Mouse (Mus musculus): Measurements from ENCODE around the gene Hist1h3e. TPM values are rescaled to one million over a fixed set of nuclear protein-coding genes. Genes with fewer than 3 reads are reported as not detected.

The Hist1h3e gene
- polyA plus RNA-seq, 3 experiments from 2014 or later = 0.89 to 4.0 (median 4.0) TPM

- ATAC-seq = no peak
Observed at GRCm38 (mm10) chr13:23536076-23536822, 25.9 kb downstream of the Hist1h3e start.

GRCm38 (mm10) chr13:23535137-23536075 is 26.8 kb downstream of the Hist1h3e start, which contains the start of gene Hist1h3g:
TSS of gene Hist1h3g (plus strand) at chr13:23535422.
- peak; percentile 73 for ATAC-seq

- no peak for ATAC-seq
Observed at GRCm38 (mm10) chr13:23534368-23535131, 27.6 kb downstream of the Hist1h3e start.

GRCm38 (mm10) chr13:23533560-23534367 is 28.4 kb downstream of the Hist1h3e start, which contains the start of gene Hist1h2af:
TSS of gene Hist1h2af (plus strand) at chr13:23533906.
- peak; percentile 31 for ATAC-seq

GRCm38 (mm10) chr13:23532262-23533075 is 29.7 kb downstream of the Hist1h3e start:
- ATAC-seq = no peak

DNA sequence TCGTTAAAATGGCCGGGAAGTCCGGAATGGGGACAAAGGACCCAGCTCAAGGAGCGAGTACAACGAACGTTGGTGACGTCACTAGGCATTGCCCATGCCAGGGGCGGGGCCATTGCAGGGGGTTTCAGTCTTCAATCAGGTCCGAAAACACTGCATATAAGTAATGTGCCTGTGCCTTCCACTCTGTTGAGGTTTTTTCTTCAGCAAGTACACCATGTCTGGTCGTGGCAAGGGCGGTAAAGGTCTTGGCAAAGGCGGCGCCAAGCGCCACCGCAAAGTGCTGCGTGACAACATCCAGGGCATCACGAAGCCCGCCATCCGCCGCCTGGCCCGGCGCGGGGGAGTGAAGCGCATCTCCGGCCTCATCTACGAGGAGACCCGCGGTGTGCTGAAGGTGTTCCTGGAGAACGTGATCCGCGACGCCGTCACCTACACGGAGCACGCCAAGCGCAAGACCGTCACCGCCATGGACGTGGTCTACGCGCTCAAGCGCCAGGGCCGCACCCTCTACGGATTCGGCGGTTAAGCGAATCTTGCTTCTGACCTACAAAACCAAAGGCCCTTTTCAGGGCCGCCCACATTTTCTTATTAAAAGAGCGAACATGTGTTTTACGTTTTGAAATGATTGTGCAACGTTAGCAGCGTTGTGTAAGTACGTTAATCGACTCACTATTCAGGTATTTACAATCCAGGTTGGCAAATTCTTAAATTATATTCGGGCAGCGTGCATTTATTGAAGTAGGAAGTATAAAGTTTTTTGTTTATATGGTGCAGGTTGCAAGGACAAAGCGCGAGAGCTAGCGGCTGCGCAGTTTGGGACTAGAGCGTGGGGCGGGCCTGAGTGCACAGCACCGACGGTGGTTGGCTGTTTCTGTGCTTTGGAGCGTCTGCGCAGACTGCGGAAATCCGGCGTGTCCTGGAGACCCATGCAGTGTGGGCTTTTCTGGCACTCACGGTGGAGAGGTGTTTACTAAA is 31.0 kb downstream of the Hist1h3e start, which contains the start of gene Hist1h4h:
Gene Hist1h4h (plus strand): TSS at position 150 of the 975 bp plus-strand sequence.
- peak; percentile 73 for ATAC-seq

DNA sequence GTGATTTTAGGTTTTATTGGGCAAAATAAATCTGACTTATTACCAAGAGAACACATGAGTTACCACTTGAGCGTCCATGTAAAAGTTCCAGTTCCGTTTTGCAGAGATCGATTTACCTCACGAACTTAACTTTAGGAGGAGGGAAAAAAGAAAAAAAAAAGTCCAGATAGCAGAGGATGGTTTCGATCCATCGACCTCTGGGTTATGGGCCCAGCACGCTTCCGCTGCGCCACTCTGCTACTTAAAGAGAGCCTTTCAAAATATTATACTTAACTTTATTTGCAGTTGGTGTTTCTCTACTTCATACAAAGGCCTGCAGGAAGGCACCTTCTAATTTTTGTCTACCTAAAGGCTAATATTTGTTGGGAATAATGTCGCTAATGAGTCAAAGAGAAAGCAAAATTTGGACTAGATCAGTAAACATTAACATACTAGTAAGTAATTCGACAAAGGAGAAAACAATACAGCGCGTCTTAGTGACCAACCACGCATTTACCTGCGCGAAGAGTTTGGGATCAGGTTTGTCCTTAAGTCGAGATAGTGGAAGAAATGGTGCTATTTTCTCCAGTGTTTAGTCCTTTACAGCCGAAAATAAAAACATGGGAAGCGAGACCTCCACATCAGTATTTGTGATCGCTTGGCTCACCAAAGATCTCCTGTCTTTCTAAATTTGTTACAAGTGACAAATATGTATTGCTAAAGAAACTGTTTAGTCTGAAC is 31.8 kb downstream of the Hist1h3e start:
- ATAC-seq = peak; percentile 13

DNA sequence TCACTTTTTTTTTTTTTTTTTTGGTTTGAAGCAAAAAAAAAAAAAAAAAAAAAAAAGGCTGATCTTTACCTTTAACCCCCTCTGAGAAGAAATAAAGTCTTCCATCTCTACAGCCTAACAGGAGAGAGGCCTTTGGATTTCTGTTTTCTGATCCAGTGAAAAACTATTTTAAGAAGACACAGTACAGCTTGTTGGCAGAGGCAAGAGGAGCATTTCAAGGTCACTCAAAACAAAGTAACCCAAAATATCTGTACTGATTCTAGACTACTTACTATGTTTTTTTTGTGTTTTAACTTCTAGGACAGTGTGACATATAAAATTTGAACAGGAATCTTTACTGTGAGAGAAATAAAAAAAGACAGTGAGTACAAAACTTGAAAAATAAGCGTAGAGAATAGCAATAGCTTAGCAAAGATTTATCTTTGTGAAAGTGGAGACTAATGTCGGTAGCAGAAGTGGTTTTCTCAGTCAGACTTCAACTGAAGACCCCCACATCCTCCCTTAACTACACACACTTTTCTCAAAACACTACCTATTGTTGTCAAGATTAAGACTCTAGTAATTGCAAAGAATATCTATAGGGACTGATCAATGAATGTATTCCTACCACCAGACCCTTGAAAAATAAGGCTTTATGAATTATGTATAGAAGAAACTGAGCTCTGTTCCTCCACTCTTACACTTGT is 32.5 kb downstream of the Hist1h3e start:
- ATAC-seq = no peak

DNA sequence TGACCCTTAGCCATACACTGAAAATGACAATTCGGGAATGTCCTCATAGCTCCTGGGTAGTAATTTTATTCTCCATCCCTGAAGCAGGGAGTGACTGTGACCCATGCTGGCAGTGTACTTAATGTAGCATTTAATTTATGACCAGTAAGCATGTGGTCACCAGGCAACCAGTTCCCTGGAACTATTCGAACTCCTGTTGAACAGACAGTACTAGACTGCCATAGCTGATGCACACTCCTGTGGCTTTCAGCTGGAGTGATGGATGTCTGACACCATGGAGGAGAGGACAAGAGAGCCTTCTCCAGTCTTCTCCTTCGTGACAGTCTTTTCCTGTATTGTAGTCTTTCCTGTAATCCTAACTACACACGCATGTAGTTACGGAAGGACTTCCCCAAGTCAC is 33.2 kb downstream of the Hist1h3e start:
- ATAC-seq = no peak

DNA sequence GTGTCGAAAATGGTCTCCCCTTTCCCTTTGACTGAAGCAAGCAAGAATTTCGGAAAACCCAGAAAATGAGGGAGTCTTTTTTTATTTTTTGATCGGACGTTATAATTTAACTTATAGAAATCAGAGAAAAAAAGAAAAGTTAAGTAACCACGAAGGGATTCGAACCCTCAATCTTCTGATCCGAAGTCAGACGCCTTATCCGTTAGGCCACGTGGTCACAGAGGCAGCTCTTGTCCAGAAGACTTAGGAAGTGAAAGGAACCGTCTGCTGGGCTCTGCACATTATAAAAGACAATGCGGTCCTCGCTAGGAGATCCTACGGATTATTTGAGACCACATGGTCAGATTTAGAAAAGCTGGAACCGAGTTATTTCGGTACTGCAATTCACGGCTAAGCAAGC is 35.9 kb downstream of the Hist1h3e start:
- ATAC-seq = peak; percentile 25

DNA sequence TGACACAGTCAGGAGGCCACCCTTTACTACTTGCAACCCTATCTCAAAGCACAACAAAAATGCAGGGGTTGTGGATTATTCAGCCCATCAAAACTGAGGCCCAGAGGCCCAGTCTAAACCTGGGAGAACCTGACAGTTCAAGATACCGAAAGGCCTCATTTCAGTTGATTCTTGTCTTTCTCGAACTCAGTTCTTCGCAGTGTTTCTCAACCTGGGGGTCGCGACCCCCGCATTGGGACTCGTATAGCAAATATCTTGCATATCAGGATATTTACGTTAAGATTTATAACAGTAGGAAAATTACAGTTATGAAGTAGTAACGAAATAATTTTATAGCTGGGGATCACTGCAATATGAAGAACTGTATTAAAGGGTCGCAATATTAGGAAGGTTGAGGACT is 36.3 kb downstream of the Hist1h3e start:
- no peak for ATAC-seq

DNA sequence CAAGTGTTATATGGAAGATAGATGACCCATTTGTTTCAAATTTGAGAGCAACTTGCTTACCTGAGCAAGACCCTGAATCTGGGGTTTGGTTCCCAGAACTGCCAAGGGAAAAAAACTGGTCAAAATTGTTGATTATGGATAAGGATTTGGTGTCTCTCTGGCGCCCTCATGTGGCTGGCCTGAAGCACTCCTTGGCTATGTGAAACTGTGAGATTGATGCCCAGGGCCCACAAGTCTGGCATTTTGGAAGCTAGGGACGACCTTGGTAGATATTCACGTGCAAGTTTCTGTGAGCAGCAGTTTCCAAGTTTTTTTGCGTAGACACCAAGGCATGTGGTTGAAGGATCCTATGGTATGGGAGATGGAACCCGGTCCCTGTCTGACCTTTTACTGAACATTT is 37.5 kb downstream of the Hist1h3e start:
- ATAC-seq = peak; percentile 57

DNA sequence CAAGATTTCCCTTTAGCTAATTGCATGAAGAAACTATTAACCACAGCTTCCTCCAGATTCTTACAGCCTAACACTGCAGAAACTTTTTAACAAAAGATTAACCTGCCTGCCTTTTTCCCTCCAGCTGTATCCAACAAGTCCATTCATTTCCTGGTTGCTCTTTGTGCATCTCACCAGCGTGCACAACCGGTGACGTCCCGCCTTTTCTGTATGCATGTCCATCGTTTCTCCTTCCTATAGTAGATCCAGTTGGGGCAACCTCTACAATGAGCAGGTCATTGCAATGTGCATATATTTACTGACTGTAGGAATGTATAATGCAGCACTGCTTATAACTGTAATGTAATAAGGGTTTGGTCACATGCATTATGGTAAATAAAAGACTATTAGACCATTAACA is 38.2 kb downstream of the Hist1h3e start:
- ATAC-seq = no peak

- peak; percentile 41 for ATAC-seq
Observed at GRCm38 (mm10) chr13:23521703-23522102, 40.5 kb downstream of the Hist1h3e start.

- ATAC-seq = peak; percentile 18
Observed at GRCm38 (mm10) chr13:23519416-23519815, 42.8 kb downstream of the Hist1h3e start.

DNA sequence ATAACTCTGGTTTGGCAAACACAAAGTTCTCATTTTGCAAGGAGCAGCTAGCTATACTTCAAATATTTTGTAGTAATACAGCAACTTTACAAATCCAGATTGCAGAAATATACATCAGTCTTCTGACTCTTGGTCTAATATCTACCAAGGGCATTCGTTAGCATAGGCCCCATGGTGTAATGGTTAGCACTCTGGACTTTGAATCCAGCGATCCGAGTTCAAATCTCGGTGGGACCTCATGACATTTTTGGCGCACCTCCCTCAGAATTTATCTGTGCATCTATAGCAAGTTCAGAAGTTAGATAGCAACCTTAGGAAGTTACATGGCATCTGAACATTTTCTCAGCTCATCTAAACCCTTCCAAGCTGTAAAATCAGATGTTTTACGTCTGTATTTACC is 43.3 kb downstream of the Hist1h3e start:
- peak; percentile 33 for ATAC-seq

DNA sequence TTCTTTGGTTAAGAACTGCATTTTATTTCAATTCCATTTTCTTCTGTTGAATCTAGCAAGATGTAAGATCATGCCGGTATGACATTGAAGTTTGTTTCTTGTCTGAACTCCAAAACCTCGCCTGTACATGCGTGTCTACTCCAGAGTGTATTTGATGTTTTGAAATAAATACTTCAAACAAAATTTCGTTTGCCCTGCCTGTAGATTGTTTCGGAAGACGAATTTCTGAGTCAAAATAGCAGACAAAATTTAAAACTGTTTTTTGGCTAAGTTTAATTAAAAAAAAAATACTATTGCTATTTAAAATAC is 43.9 kb downstream of the Hist1h3e start:
- peak; percentile 9 for ATAC-seq

- ATAC-seq = peak; percentile 60
Observed at GRCm38 (mm10) chr13:23517603-23518294, 44.4 kb downstream of the Hist1h3e start.

Data from inflammation-experienced regulatory T-cells, adult 6 months (primary cell).